Mouse (Mus musculus) lung, postnatal 14 days (tissue): ENCODE measurements around the gene Gm28372.

Experiments used
- DNase-seq: peaks from one replicate; pipeline ENCODE4 v3.0.0; 2021

Gm28372 gene

GRCm38 (mm10) chr2:130452266-130452665, 47.2 kb downstream of the Gm28372 start:
- DNase-seq, result no peak

- DNase-seq, result no peak
Measured at GRCm38 (mm10) chr2:130453421-130453820, 48.4 kb downstream of the Gm28372 start.

GRCm38 (mm10) chr2:130454748-130455370, 49.8 kb downstream of the Gm28372 start:
- DNase-seq, result peak; percentile 12
